Mouse (Mus musculus) MN1 (cell line): ENCODE results near the gene Mrpl27.
"Not testable (repeated sequence)": the region's sequence is repeated elsewhere in the genome, so short reads cannot be mapped to it uniquely, and the experiment has no call there.

Source experiments
- DNase-seq: peaks from one replicate; pipeline ENCODE4 v3.0.0-alpha.2; 2016; ENCODE audit warnings: low spot score

Gene Mrpl27

GRCm38 (mm10) chr11:94674984-94675383 is 21.4 kb downstream of the Mrpl27 start:
- DNase-seq, result no peak

- no peak for DNase-seq
Measured at GRCm38 (mm10) chr11:94675446-94675845, 21.9 kb downstream of the Mrpl27 start.

GRCm38 (mm10) chr11:94676308-94676707 is 22.7 kb downstream of the Mrpl27 start:
- peak; percentile 16 for DNase-seq

- peak; percentile 88 for DNase-seq
Measured at GRCm38 (mm10) chr11:94676754-94677606, 23.4 kb downstream of the Mrpl27 start, which contains the start of gene Xylt2. Gene Xylt2, minus strand, starts transcription at chr11:94677515.

GRCm38 (mm10) chr11:94677607-94678145 is 24.1 kb downstream of the Mrpl27 start:
- DNase-seq, result no peak

GRCm38 (mm10) chr11:94680639-94681038 is 27.1 kb downstream of the Mrpl27 start:
- no peak for DNase-seq

- DNase-seq, result no peak
Measured at GRCm38 (mm10) chr11:94681640-94682039, 28.1 kb downstream of the Mrpl27 start.

- DNase-seq, result no peak
Measured at GRCm38 (mm10) chr11:94682427-94682826, 28.9 kb downstream of the Mrpl27 start.

GRCm38 (mm10) chr11:94687178-94687577 is 33.6 kb downstream of the Mrpl27 start:
- DNase-seq, result no peak

DNA sequence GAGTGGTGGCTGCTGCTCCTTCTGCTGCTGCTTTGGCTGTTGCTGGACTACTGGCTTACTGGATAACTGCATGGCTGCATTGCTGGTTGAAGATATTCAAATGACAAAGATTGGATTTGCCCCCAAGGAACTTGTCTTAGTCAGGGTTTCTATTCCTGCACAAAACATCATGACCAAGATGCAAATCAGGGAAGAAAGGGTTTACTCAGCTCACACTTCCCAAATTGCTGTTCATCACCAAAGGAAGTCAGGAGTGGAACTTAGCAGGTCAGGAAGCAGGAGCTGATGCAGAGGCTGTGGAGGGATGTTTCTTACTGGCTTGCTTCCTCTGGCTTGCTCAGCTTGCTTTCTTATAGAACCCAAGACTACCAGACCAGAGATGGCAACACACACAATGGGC is 38.9 kb downstream of the Mrpl27 start:
- not testable (repeated sequence) for DNase-seq

- no peak for DNase-seq
Measured at GRCm38 (mm10) chr11:94695508-94695907, 41.9 kb downstream of the Mrpl27 start.

DNA sequence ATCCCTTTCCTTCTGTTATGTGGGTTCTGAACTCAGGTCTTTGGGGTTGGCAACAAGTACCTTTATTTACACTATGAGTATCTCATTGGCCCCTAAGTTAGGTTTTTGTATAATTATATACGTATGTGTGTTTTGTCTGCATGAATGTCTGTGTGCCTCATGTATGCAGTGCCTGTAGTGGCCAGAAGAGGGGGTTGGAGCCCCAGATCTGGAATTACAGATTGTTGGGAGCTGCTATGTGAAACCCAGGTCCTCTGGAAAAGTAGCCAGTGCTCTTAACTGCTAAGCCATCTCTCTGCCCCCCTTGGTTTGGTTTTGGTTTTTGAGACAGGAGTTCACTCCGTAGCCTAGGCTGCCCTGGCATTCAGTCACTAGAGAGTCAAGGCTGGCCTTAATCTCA is 43.6 kb downstream of the Mrpl27 start:
- no peak for DNase-seq

- no peak for DNase-seq
Measured at GRCm38 (mm10) chr11:94697703-94698464, 44.3 kb downstream of the Mrpl27 start.

DNA sequence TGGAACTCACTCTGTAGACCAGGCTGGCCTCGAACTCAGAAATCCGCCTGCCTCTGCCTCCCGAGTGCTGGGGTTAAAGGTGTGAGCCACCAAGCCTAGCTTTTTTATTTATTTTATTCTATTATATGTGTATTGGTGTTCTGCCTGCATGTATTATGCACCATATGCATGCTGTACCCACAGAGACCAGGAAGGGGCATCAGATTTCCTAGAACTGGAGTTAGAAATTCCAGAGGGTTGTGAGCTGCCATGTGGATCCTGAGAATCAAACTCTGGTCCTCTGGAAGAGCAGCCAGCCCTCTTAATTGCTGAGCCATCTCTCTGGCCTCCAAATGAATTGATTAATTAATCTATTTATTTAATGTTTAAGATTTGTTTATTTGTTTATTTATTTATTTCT is 45.8 kb downstream of the Mrpl27 start:
- no peak for DNase-seq

- DNase-seq, result no peak
Measured at GRCm38 (mm10) chr11:94701401-94702215, 48.0 kb downstream of the Mrpl27 start.

DNA sequence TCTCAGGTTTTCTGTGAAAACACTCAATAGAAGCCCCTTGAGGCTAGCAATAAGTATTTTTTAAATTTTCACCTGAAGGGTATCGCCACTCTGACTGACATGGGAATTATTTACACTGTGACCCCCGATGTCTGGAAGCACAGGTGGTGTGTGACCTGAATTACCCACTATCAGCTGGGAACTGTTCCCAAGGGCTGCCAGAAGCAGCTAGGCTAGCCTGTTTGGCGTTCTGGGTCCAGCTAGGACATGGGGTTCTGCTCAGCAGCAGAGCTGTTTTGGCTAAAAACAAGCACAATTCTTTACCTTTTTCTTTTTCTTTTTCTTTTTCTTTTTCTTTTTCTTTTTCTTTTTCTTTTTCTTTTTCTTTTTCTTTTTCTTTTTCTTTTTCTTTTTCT is 48.6 kb downstream of the Mrpl27 start:
- no peak for DNase-seq

DNA sequence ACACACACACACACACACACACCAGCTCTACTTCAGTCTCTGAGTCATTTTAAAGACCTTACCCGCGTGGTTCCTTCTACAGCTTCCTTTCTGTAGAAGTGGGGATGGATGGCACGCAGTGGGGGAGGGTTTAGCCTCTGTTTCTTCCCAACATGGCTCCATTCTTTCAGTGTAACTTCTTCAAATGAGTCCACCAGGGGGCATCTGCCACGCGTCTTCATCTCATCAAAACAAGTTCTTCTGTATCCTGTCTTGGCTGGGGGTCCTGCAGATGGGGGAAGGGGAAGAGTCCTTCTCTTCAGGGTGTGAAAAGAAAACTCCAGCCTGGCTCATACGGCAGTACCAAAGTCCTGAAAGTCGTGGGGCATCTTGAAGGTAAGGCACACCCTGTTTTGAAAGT is 50.5 kb downstream of the Mrpl27 start:
- DNase-seq, result no peak

DNA sequence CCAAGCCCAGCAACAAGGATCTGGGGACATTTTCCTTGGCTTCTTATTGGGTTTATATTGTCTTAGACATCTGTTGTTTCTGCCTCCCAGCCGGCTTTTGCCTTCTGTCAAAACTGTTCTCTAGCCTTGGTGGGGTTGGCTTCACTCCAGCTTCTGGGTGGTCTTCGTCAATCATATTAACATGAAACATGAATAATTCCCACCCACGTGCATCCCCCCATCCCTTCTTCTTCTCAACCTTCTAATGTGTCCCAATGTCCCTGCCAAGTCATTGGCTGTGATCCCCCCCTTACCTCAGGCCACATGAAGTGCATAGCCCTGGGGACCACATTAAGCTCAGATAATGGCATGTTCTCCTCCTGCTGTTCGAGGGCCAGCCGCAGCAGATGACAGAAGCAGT is 50.9 kb downstream of the Mrpl27 start, which contains the start of gene Gm11541:
Gene Gm11541, minus strand, starts transcription at position 28 of the 400 bp plus-strand sequence.
- DNase-seq, result no peak
